Mouse (Mus musculus): ENCODE data around the gene Tmem63c.
A peak's percentile ranks its signal among the peaks of the same experiment; 100 is the strongest.

The Tmem63c gene

GRCm38 (mm10) chr12:87054873-87055272, 33.7 kb downstream of the Tmem63c start:
- no peak for DNase-seq (ENCODE audit: low read depth)

- DNase-seq (ENCODE audit: low read depth): no peak
These were observed 35.9 kb downstream of the Tmem63c start for GRCm38 (mm10) chr12:87057066-87057465.

GRCm38 (mm10) chr12:87065446-87065845, 44.3 kb downstream of the Tmem63c start:
- DNase-seq (ENCODE audit: low read depth): no peak

- DNase-seq (ENCODE audit: low read depth): no peak
These were observed 45.3 kb downstream of the Tmem63c start for GRCm38 (mm10) chr12:87066429-87066828.

DNA sequence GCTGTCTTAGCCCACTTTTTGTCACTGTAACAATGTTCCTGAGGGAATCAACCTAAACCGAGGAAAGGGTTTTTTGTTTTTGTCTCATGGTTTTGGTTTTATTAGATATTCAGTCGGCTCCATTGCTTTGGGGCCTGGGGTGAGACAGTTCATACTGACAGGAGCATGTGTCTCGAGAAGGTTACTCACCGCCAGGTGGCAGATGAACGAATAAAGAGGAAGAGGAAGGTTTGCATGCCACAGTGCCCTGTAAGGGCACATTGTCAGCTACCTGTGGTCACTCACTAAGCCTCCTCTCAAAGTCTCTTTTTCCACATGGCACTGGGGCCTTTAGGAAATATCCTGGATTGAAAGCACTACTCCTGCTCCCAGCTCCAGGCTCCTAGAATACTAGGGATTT, 49.4 kb downstream of the Tmem63c start:
- DNase-seq (ENCODE audit: low read depth): peak; percentile 7

- DNase-seq (ENCODE audit: low read depth): peak; percentile 12
These were observed 55.5 kb downstream of the Tmem63c start for GRCm38 (mm10) chr12:87076610-87077009.

- no peak for DNase-seq (ENCODE audit: low read depth)
These were observed 61.7 kb downstream of the Tmem63c start for GRCm38 (mm10) chr12:87082797-87083196.

- no peak for DNase-seq (ENCODE audit: low read depth)
These were observed 66.1 kb downstream of the Tmem63c start for GRCm38 (mm10) chr12:87087236-87087635.

GRCm38 (mm10) chr12:87088331-87088730, 67.2 kb downstream of the Tmem63c start:
- DNase-seq (ENCODE audit: low read depth): peak; percentile 53

- no peak for DNase-seq (ENCODE audit: low read depth)
These were observed 68.1 kb downstream of the Tmem63c start for GRCm38 (mm10) chr12:87089255-87089654.

DNA sequence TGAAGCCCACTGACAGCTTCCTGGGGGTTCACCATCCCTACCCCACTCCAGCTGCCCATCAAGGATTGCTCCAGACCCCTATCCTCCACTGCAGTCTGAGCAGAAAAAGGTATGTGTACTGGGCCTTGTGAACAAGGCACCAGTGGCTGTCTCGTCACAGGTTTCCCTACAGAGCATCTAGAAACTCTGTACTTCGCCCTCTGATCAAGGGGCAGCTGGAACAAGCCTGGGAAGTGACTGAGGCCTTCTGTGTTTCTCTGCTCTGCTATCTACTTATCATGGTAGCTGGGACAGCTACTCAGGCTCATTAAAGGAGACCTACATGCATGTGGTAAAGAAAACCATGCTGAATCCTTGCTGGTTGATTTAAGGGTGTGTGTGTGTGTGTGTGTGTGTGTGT, 68.6 kb downstream of the Tmem63c start:
- no peak for DNase-seq (ENCODE audit: low read depth)

- DNase-seq (ENCODE audit: low read depth): no peak
These were observed 70.8 kb downstream of the Tmem63c start for GRCm38 (mm10) chr12:87091916-87092315.

- no peak for DNase-seq (ENCODE audit: low read depth)
These were observed 72.1 kb downstream of the Tmem63c start for GRCm38 (mm10) chr12:87093249-87093648.

DNA sequence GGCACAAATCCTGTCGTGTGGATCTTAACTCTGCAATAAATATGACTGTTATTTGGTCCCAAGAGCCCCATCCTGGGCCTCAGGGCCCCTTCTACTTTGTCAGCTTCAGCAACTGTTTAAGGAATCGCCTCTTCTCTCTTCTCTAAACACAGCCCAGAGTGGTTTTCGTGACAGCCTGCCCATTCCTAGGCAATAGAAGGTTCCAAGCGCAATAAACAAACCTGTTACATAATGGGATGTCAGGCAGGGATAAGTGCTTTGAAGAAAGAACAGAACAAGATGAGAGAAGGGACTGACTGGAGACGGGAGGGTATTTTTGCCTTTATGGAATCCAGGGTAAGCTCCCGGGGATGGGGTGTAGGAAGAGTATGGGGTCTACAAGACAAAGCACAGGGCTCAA, 72.5 kb downstream of the Tmem63c start:
- no peak for DNase-seq (ENCODE audit: low read depth)

GRCm38 (mm10) chr12:87100331-87100730, 79.2 kb downstream of the Tmem63c start:
- no peak for DNase-seq (ENCODE audit: low read depth)

GRCm38 (mm10) chr12:87102165-87102631, 81.1 kb downstream of the Tmem63c start, which contains the start of gene Ngb:
TSS of gene Ngb (minus strand) at chr12:87102539.
- DNase-seq (ENCODE audit: low read depth): no peak

DNA sequence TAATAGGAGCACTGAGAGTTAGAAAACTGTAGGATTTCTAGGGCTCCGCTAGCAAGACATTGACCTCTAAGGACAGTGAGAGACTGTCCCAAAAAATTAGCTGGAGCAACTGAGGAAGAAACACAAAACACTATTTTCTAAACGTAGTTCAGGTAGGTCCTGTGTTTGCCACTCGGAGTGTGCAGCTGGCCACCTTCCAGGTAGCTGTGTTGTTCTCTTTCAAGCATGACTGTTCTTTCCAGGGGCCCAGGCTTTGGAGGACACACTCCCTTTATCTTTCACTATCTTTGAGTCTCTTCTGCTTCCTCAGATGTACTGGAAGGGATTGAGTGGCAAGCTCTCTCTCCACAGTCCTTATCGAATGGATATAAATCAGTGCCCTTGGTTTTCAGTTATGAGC, 82.3 kb downstream of the Tmem63c start:
- no peak for DNase-seq (ENCODE audit: low read depth)

GRCm38 (mm10) chr12:87104796-87105195, 83.7 kb downstream of the Tmem63c start:
- DNase-seq (ENCODE audit: low read depth): no peak

DNA sequence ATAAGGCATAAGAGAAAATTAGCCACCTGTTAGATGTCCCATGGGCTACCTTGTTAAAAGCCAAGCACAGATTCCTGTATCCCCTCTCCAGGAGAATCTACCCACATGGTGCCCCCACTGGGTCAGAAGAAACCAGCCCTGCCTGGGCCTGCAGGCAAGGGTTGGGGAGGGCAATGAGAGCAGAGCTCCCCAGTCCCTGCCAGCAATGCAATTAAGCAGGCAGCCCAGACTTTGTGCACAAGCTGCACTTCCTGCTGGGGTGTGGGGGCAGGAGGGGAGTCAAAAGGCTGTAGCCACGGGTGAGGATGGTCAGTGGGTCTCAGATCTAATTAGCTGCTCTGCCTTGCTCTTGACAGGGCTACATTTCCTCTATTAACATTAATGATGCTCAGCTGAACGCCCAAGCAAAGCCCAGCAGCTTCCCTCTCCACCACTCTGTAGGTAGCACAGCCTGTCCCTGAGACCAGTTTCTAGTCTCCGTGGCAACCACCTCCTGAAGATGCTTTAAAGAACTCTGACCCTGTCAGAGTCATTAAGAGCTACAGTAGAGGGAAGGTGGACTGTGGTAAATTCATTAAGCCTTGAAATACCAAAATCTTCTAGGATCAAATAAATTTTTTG, 86.3 kb downstream of the Tmem63c start:
- DNase-seq (ENCODE audit: low read depth): no peak

GRCm38 (mm10) chr12:87121918-87122589, 100.9 kb downstream of the Tmem63c start:
- no peak for DNase-seq (ENCODE audit: low read depth)

GRCm38 (mm10) chr12:87127256-87127655, 106.1 kb downstream of the Tmem63c start:
- DNase-seq (ENCODE audit: low read depth): no peak

GRCm38 (mm10) chr12:87130224-87130623, 109.1 kb downstream of the Tmem63c start:
- peak; percentile 56 for DNase-seq (ENCODE audit: low read depth)

GRCm38 (mm10) chr12:87131181-87131580, 110.0 kb downstream of the Tmem63c start:
- no peak for DNase-seq (ENCODE audit: low read depth)

GRCm38 (mm10) chr12:87131619-87132018, 110.5 kb downstream of the Tmem63c start:
- DNase-seq (ENCODE audit: low read depth): peak; percentile 46

All from induced T-regulatory cell, adult 2 months (primary cell).